Mouse (Mus musculus): ENCODE data around the gene Zfp64. TPM values are rescaled to one million over a fixed set of nuclear protein-coding genes. Genes with fewer than 3 reads are reported as not detected.

Zfp64 gene
- total and polyA plus RNA-seq, 3 experiments, result 20.0 to 37.0 (median 25.1) TPM

DNA sequence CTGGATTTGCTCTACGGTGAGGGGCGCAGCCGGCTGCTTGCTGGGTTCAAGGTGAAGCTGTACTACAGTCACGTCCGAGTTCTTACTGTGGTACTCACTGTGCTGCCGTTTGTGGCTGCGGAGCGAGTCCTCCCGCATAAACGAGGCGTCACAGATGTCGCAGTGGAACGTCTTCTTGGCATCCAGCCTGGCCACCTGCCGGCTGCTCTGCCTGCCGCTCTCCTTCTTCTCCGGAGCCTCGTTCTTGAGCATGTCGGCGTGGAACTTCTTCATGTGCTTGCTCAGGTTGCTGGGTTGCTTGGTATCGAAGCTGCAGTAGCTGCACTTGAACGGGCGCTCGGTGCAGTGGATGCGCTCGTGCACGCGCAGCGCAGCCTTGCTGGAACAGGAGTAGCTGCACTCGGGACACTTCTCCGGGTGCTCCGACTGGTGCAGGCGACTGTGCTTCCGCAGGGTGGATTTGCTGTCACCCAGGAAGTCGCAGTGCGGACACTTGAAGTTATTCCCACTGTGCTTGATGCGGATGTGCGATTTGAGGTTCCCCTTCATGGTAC, 29.1 kb downstream of the Zfp64 start:
- TF ChIP-seq RCOR1 (conservative IDR thresholded peaks at IDR 0.05; ENCODE audit: low read depth, low read length) (no peak), JUN (IDR thresholded peaks at IDR 0.05; ENCODE audit: insufficient read depth, low read depth, low read length) (no peak), BHLHE40 (IDR thresholded peaks at IDR 0.05; ENCODE audit: low read depth, low read length) (no peak), SMC3 (IDR thresholded peaks at IDR 0.05; ENCODE audit: low read depth, low read length) (no peak), USF1 (IDR thresholded peaks at IDR 0.05; ENCODE audit: low read depth, low read length) (no peak), ZMIZ1 (IDR thresholded peaks at IDR 0.05; ENCODE audit: low read depth, low read length) (no peak)
- dilution Hi-C loops (cut with MboI; ENCODE audit: extremely low pct_ligation_motif_present, extremely low pct_unique_long_range_greater_than_20kb, low sequenced_read_pairs), result no loop called here

DNA sequence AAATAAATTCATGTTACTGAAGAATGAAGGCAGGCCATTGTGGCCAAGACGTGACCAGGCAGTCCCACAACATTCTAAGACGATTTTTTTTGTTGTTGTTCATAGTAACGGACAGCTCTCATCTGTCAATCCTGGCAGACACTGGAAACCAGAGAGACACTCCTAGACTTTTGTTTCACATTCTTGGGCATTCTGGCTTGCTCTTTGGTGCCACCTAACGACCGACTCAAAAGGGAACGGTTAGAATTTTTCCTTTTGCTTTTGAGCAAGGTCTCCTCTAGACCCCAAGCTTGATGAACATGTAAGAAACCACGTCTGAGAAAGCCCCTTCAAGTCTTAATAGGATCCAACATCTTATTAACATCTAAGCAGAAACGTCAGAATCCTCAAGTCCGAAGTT, 31.7 kb downstream of the Zfp64 start:
- Histone ChIP-seq H3K27ac (ENCODE audit: insufficient read depth, low read depth) (no peak overlapping the region), H3K27me3 (replicated peaks) (no peaks in the 10 kb centered on the region), H3K9ac (ENCODE audit: insufficient read depth, low read depth) (no peak overlapping the region), H3K79me2 (replicated peaks; ENCODE audit: control insufficient read depth, extremely low read depth, insufficient read depth, poor library complexity, severe bottlenecking) (no peaks in the 10 kb centered on the region), H3K4me1 (ENCODE audit: control insufficient read depth in 1 of 2, insufficient read depth in 2 of 2) (no peaks in the 10 kb centered on the region), H3K9me3 (replicated peaks; ENCODE audit: low read length) (peaks cover 2% of the 10 kb centered on the region), H3K4me2 (ENCODE audit: insufficient read depth, low read depth, poor library complexity, severe bottlenecking) (no peak overlapping the region), H3K4me3 (replicated peaks in 1 of 3; ENCODE audit: low read depth in 2 of 3, low read length in 2 of 3, poor library complexity in 1 of 3) (no peak overlapping the region), H3K36me3 (replicated peaks in 1 of 2; ENCODE audit: control insufficient read depth in 1 of 2, insufficient read depth in 1 of 2, low read length in 1 of 2) (peaks cover 27 to 62% of the 10 kb centered on the region in 2 experiments)
- in situ Hi-C loops (cut with MboI; ENCODE audit: low pct_ligation_motif_present, low pct_unique_long_range_greater_than_20kb, low sequenced_read_pairs), result no loop called here
- no peak for TF ChIP-seq MEF2A (IDR thresholded peaks at IDR 0.05; ENCODE audit: borderline replicate concordance, low read depth, low read length)
- no peak for TF ChIP-seq NELFE (IDR thresholded peaks at IDR 0.05; ENCODE audit: low read depth, low read length)
- peak; percentile 19 to 44; a peak in 2 of 4 replicates for TF ChIP-seq CTCF (conservative IDR thresholded peaks at IDR 0.05 in 1 of 2, IDR thresholded peaks at IDR 0.05 in 1 of 2; ENCODE audit: low read depth in 2 of 2, low read length in 2 of 2)
- TF ChIP-seq UBTF (IDR thresholded peaks at IDR 0.05; ENCODE audit: low read depth, low read length), result no peak
- no peak for TF ChIP-seq USF1 (IDR thresholded peaks at IDR 0.05; ENCODE audit: low read depth, low read length)
- TF ChIP-seq MAX (IDR thresholded peaks at IDR 0.05; ENCODE audit: low read length), result no peak
- TF ChIP-seq RAD21 (IDR thresholded peaks at IDR 0.05; ENCODE audit: low read depth, low read length), result peak; percentile 32
- DNase-seq (ENCODE audit: extremely low read depth), result peak; percentile 34
- dilution Hi-C loops (cut with MboI; ENCODE audit: extremely low pct_ligation_motif_present, extremely low pct_unique_long_range_greater_than_20kb, low sequenced_read_pairs), result no loop called here

More for the DNA sequence above, 29.1 kb downstream of the Zfp64 start:
- Histone ChIP-seq H3K4me2 (ENCODE audit: insufficient read depth, low read depth, poor library complexity, severe bottlenecking) (no peak overlapping the region), H3K4me1 (ENCODE audit: control insufficient read depth in 1 of 2, insufficient read depth in 2 of 2) (no peaks in the 10 kb centered on the region), H3K79me2 (replicated peaks; ENCODE audit: control insufficient read depth, extremely low read depth, insufficient read depth, poor library complexity, severe bottlenecking) (no peaks in the 10 kb centered on the region), H3K9ac (ENCODE audit: insufficient read depth, low read depth) (no peak overlapping the region), H3K36me3 (replicated peaks in 1 of 2; ENCODE audit: control insufficient read depth in 1 of 2, insufficient read depth in 1 of 2, low read length in 1 of 2) (peaks cover 39 to 77% of the 10 kb centered on the region in 2 experiments), H3K4me3 (replicated peaks in 1 of 3; ENCODE audit: low read depth in 2 of 3, low read length in 2 of 3, poor library complexity in 1 of 3) (no peak overlapping the region), H3K27me3 (replicated peaks) (no peaks in the 10 kb centered on the region), H3K27ac (ENCODE audit: insufficient read depth, low read depth) (no peak overlapping the region), H3K9me3 (replicated peaks; ENCODE audit: low read length) (peaks cover 2% of the 10 kb centered on the region)
- no peak for DNase-seq (ENCODE audit: extremely low read depth)
- in situ Hi-C loops (cut with MboI; ENCODE audit: low pct_ligation_motif_present, low pct_unique_long_range_greater_than_20kb, low sequenced_read_pairs), result no loop called here

DNA sequence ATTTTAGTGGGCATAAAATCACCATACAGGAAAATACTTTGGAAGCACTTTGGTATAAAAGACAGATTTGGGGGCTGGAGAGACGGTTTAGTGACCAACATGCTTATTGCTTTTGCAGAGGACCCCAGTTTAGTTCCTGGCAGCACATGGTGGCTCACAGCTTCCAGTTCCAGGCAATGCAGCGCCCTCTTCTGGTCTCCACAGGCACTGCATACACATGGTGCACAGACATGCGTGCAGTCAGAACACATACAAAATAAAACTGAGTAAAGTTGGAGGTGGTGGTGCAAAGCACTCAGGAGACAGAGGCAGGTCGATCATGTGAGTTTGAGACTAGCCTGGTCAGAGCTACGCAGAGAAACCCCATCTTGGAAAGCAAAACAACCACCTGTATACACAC, 32.9 kb downstream of the Zfp64 start:
- Histone ChIP-seq H3K4me3 (replicated peaks in 1 of 3; ENCODE audit: low read depth in 2 of 3, low read length in 2 of 3, poor library complexity in 1 of 3) (no peak overlapping the region), H3K4me2 (ENCODE audit: insufficient read depth, low read depth, poor library complexity, severe bottlenecking) (no peak overlapping the region), H3K27ac (ENCODE audit: insufficient read depth, low read depth) (no peak overlapping the region), H3K9me3 (replicated peaks; ENCODE audit: low read length) (peaks cover 2% of the 10 kb centered on the region), H3K36me3 (replicated peaks in 1 of 2; ENCODE audit: control insufficient read depth in 1 of 2, insufficient read depth in 1 of 2, low read length in 1 of 2) (peaks cover 17 to 54% of the 10 kb centered on the region in 2 experiments), H3K4me1 (ENCODE audit: control insufficient read depth in 1 of 2, insufficient read depth in 2 of 2) (0 out of 4 replicates have a peak, but pooled peaks cover 0 to under 1% of the 10 kb centered on the region in 2 experiments), H3K27me3 (replicated peaks) (no peaks in the 10 kb centered on the region), H3K79me2 (replicated peaks; ENCODE audit: control insufficient read depth, extremely low read depth, insufficient read depth, poor library complexity, severe bottlenecking) (no peaks in the 10 kb centered on the region), H3K9ac (ENCODE audit: insufficient read depth, low read depth) (no peak overlapping the region)
- dilution Hi-C loops (cut with MboI; ENCODE audit: extremely low pct_ligation_motif_present, extremely low pct_unique_long_range_greater_than_20kb, low sequenced_read_pairs), result no loop called here
- in situ Hi-C loops (cut with MboI; ENCODE audit: low pct_ligation_motif_present, low pct_unique_long_range_greater_than_20kb, low sequenced_read_pairs), result no loop called here
- no peak for DNase-seq (ENCODE audit: extremely low read depth)
- TF ChIP-seq NELFE (IDR thresholded peaks at IDR 0.05; ENCODE audit: low read depth, low read length) (no peak), ZNF384 (IDR thresholded peaks at IDR 0.05; ENCODE audit: low read depth, low read length) (no peak), ZKSCAN1 (IDR thresholded peaks at IDR 0.05; ENCODE audit: borderline replicate concordance, low read depth, low read length) (no peak), CTCF (conservative IDR thresholded peaks at IDR 0.05 in 1 of 2, IDR thresholded peaks at IDR 0.05 in 1 of 2; ENCODE audit: low read depth in 2 of 2, low read length in 2 of 2) (peak; percentile 8 to 9; a peak in 1 of 4 replicates), USF1 (IDR thresholded peaks at IDR 0.05; ENCODE audit: low read depth, low read length) (no peak), SMC3 (IDR thresholded peaks at IDR 0.05; ENCODE audit: low read depth, low read length) (no peak), HCFC1 (IDR thresholded peaks at IDR 0.05; ENCODE audit: low read depth, low read length) (no peak)

Data from CH12.LX (cell line).